Mouse (Mus musculus): ENCODE measurements around the gene Xrcc1.

Xrcc1 gene

DNA sequence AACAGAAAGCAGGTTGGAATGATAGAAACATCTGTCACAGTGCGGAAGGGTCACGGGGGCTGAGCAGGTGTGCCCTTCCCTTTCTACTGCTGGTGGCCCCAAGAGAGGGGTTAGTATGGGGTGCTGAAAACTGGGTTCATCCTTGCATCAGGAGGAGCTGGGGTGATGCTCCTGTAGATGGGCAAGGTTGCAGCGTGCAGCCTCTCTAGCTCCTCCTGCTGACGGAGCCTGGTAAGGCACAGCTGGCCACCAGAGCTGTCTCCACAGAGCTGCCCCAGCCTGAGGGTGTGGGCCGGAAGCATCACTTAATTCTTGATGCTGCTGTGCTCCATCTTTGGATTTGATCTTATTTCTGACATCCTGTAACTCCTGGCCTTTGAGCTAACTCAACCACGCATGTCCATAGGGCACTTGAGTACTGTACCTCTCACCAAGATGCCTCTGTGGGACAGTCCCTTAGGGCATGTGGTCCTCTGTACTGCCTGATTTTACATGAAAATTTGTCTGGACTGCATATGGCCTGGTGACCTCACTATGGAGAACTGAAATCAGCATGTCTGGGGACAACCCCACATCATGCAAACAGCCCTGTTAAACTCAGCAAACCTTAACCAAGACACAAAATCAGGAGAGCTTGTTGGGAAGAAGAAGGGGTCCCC lies 18.6 kb downstream of the Xrcc1 start:
- in situ Hi-C loops (cut with MboI, MseI) = no loop called here

DNA sequence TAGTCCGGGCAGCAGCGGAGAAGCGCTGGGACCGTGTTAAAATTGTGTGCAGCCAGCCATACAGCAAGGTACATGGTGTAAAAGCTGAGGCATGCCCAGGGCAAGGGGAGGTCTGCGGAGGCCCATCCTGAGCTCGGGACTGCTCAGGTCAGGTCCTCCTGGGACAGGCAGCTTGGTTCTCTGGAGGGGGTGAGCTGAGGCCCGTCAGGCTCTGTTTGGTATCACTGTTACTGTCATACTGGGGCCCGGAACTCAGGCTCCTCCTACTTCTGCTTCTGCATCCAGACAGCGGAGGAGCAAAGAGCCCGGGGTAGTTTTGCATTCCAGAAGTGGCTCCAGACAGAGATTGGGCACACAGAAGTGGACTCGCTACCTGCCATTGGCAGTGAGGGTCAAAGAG lies 19.5 kb downstream of the Xrcc1 start:
- in situ Hi-C loops (cut with MboI, MseI) = no loop called here

DNA sequence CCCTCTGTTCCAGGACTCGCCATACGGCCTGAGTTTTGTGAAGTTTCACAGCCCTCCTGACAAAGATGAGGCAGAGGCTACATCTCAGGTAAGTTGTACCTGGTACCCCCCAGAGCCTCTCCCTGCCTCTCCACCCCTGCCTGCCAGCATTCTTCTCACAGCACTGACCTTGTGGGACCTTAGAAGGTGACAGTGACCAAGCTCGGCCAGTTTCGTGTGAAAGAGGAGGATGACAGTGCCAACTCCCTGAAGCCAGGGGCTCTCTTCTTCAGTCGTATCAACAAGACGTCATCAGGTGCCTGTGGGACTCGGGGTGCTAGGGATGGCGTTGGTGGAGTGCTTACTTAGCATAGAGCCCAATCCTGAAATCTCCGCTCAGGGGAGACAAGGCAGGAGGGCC lies 20.1 kb downstream of the Xrcc1 start:
- in situ Hi-C loops (cut with MboI, MseI) = no loop called here

GRCm38 (mm10) chr7:24568512-24568911 lies 22.4 kb downstream of the Xrcc1 start:
- in situ Hi-C loops (cut with MboI, MseI) = no loop called here

- in situ Hi-C loops (cut with MboI, MseI) = no loop called here
Observed at GRCm38 (mm10) chr7:24571071-24571470, 25.0 kb downstream of the Xrcc1 start.

- in situ Hi-C loops (cut with MboI, MseI) = no loop called here
Observed at GRCm38 (mm10) chr7:24572455-24572854, 26.4 kb downstream of the Xrcc1 start.

DNA sequence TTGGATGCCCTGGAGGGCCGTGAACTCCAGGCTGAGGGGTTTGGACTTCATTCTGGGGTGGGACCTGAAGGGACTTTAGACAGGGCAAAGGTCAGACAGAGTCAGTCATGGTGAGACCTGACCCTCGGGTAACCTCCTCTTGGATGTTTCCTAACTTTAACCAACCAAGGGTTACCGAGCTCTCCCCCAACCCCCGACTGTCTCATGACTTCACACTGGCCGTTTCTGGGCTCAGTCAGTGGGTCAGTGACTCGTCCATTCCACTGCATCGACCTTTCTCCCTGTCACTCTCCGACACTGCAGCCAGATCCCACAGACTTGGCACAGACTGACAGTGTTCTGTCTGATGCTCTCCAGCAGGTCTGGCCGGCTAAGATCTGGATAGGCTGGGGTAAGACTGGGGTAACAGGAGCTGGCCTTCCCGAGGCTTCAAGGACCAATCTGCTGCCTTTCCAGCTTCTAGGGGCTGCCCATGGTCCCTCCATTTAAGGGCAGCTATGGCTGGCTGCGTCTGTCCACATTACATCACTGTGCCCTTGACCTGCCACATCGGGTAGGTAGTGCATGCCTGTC lies 28.2 kb downstream of the Xrcc1 start:
- in situ Hi-C loops (cut with MboI, MseI) = no loop called here

DNA sequence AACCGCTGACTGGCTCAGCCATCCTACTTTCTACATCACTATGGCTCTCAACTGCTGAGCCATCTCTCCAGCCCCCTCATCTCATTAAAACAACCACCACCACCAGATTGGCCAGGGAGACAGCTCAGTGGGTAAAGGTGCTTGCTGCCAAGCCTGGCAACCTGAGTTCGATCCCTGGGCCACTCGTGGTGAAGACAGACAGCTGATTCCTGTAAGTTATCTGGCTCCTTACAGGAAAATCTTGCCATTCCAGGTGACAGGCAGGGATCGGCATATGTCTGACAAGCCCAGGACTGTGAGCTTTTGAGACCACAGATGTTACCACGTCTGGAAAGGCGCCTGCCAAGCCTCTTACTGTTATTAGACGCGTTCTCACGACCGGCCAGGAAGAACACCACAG lies 31.7 kb downstream of the Xrcc1 start:
- in situ Hi-C loops (cut with MboI, MseI) = no loop called here

DNA sequence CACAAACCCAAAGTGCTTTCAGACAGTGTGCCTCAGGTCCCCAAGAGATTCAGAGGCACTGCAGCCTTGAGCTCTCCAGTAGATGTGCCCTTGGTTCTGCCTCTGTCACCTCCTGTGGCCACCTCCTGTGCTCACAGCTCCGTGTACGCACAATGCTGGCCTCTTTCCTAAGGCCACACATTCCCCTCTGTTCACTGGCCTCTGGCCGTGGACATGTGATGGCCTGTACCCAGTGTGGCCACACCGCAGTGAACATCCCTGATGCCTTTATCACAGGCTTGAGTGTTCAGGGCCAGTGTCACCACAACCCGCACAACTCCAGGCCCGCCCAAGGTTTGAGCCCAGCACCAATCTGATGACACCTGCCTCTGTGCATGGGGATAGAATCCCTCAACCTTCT lies 38.8 kb downstream of the Xrcc1 start:
- in situ Hi-C loops (cut with MboI, MseI) = no loop called here

GRCm38 (mm10) chr7:24585995-24586394 lies 39.9 kb downstream of the Xrcc1 start:
- in situ Hi-C loops (cut with MboI, MseI) = no loop called here

GRCm38 (mm10) chr7:24586828-24587227 lies 40.7 kb downstream of the Xrcc1 start:
- in situ Hi-C loops (cut with MboI, MseI) = no loop called here

GRCm38 (mm10) chr7:24587330-24588105 lies 41.4 kb downstream of the Xrcc1 start, which contains the start of the genes Ethe1 and Zfp575:
Gene Ethe1, plus strand, starts transcription at chr7:24587543.
Gene Zfp575, minus strand, starts transcription at chr7:24587641.
- in situ Hi-C loops (cut with MboI, MseI) = no loop called here

GRCm38 (mm10) chr7:24588336-24588735 lies 42.2 kb downstream of the Xrcc1 start:
- in situ Hi-C loops (cut with MboI, MseI) = no loop called here

GRCm38 (mm10) chr7:24591735-24592134 lies 45.6 kb downstream of the Xrcc1 start:
- in situ Hi-C loops (cut with MboI, MseI) = no loop called here

DNA sequence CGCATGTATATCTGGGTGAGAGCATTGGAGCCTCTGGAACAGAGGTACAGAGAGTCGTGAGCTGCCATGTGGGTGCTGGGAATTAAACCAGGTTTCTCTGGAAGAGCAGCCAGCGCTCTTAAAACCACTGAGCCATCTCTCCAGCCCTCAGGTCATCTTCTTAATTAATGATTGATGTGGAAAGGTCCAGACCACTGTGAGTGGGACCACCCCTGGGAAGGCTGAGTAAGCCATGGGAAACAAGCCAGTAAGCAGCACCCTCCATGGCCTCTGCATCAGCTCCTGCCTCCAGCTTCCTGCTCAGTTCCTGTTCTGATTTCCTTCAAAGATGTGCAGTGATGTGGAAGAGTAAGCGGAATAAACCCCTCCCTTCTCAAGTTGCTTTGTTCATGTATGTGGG lies 46.1 kb downstream of the Xrcc1 start:
- in situ Hi-C loops (cut with MboI, MseI) = no loop called here

- in situ Hi-C loops (cut with MboI, MseI) = no loop called here
Observed at GRCm38 (mm10) chr7:24592781-24593180, 46.7 kb downstream of the Xrcc1 start.

- in situ Hi-C loops (cut with MboI, MseI) = no loop called here
Observed at GRCm38 (mm10) chr7:24593621-24594308, 47.7 kb downstream of the Xrcc1 start.

- in situ Hi-C loops (cut with MboI, MseI) = no loop called here
Observed at GRCm38 (mm10) chr7:24594309-24594803, 48.3 kb downstream of the Xrcc1 start.

GRCm38 (mm10) chr7:24595464-24595863 lies 49.4 kb downstream of the Xrcc1 start:
- in situ Hi-C loops (cut with MboI, MseI) = no loop called here

- in situ Hi-C loops (cut with MboI, MseI) = no loop called here
Observed at GRCm38 (mm10) chr7:24598121-24598520, 52.0 kb downstream of the Xrcc1 start.

DNA sequence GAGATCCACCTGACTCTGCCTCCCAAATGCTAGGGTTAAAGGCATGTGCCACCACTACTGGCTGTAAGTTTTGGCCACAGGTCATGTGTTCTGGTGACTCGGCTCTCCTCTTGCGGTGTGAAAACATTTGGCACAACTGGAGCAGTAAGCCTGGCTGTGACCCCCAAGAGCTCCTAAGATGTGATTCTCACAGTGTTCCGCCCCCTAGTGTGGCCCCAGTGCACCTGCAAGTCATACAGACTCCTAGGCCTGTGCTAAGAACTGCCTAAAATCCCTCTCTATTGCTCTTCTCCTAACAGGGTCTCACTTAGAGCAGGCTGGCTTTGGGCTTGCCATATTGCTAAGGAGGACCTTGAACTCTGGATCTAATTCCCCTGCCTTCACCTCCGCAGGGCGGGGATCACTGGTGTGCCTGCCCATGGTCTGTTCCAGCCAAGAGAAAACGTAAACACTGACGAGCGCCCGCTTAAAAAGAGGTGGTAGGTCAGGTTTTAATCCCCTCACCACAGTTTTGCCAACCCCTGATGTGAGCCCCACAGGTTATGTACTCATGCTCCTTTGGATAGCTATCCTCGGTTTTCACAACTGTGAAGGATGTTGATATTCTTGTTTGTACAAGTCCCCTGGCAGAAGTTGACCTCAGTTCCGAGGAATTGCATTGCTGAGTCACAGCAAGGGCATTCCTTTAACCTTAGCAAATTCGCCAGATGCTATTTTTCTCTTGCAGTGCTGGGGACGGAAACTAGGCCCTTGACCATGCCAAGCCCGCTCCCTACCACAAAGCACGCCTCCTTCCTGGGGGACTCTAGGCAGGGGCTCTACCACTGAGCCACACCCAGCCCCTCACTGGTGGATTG lies 53.4 kb downstream of the Xrcc1 start:
- in situ Hi-C loops (cut with MboI, MseI) = no loop called here
